Mouse (Mus musculus): ENCODE data around the gene Cnbd2.

GRCm38 (mm10) chr2:156402036-156402435 is 89.9 kb downstream of the Cnbd2 start:
- no peak for TF ChIP-seq CTCF (IDR thresholded peaks at IDR 0.05; ENCODE audit: low read depth)
- TF ChIP-seq EP300 (optimal IDR thresholded peaks at IDR 0.05) = no peak
